Mouse (Mus musculus) CD4-positive naive resting alpha-beta T cell, adult 76 days (primary cell): ENCODE measurements around the gene Hoxb1. TPM values are rescaled to one million over a fixed set of nuclear protein-coding genes. Genes with fewer than 3 reads are reported as not detected.

Experiments used
- total RNA-seq: library from RNA; stranded (reverse); gene quantifications from one replicate; pipeline ENCODE4 v1.2.4, GENCODE M21; 2023

The Hoxb1 gene
- total RNA-seq, result not detected

GRCm38 (mm10) chr11:96365441-96366091, at the start of gene Hoxb1:
Gene Hoxb1, plus strand, starts transcription at chr11:96365752.

DNA sequence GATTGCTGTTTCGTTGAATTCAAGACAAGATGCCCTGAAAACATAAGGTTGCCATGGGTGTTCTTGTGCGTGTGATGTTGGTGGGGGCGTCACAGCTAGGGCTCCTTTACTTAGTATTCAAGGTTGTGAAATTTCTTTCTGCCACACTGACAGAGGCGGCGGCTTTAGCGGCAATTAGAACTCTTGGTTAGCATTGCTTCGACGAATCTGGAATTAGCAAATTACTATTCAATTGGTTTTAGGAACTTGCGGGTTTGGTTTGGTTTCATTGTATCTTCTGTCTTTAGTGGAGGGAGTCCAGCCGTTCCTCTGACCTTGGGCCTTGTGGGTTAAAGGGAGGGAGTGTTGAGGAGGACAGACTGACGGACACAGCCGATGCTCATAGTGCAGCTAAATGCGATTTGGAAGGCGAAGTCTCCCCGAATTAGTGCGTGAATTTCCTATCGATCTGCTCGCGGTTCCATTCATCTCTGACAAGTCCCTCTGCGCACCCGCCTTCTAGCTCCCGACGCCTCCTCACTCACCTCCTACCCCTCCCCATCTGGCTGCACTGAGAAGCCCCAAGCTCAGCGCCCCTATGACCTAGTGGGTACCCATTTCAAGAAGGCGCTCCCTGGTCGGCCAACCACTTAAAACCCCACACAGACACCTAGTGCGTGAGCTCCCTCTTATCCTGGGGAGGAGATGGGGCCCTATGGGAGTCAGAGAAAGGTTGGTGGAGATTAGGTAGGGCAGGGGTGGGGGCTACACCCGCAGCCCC, 47.8 kb upstream of the Hoxb1 start, which contains the start of gene Hoxb4:
Hoxb4 (plus strand) TSS at position 660 of the 760 bp plus-strand sequence.

DNA sequence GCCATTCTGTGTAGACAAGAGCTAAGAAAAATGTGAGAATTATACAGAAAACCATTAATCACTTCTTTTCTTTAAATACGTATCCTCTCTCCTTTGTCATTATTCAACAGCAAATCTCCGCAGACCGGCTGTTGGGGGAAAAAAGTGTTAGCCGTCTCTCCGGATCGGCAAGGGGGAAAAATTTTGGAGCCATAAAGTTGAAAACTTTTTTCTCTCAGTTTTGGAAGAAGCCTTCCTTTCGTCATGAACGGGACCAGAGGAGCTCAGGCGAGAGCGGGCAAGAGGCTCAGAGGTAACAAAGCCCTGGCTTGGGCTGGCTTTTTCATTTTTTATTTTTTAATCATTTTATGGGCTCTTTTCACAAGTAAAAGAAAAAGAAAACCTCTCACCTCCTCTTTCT, 42.4 kb upstream of the Hoxb1 start, which contains the start of gene Hoxb3:
Hoxb3 (plus strand) TSS at position 173 of the 400 bp plus-strand sequence.

DNA sequence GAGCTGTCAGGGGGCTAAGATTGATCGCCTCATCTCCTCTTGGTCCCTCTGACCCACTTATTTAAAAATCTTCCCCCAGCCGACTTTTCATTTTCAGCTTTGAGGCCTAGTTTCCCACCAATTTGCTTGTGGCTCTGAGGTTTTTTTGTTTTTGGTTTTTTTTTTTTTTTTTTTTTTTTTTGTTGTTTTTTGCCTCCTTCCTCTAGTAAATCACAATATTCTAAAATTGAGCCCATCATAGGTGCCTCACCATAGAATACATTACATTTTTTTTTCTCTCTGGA, 15.3 kb upstream of the Hoxb1 start, which contains the start of gene Hoxb2:
Hoxb2 (plus strand) TSS at position 185 of the 284 bp plus-strand sequence.

Other genes starting within 250 kb of the Hoxb1 start
- gene Ttll6, start 232.0 kb upstream of the Hoxb1 start, total RNA-seq, result not detected
- not detected for gene Hoxb13, start 171.4 kb upstream of the Hoxb1 start, total RNA-seq
- gene Hoxb9, start 94.3 kb upstream of the Hoxb1 start, total RNA-seq, result not detected
- gene Hoxb8, start 83.8 kb upstream of the Hoxb1 start, total RNA-seq, result not detected
- not detected for gene Hoxb7, start 79.1 kb upstream of the Hoxb1 start, total RNA-seq
- gene Hoxb6, start 73.3 kb upstream of the Hoxb1 start, total RNA-seq, result not detected
- gene Hoxb5, start 62.4 kb upstream of the Hoxb1 start, total RNA-seq, result not detected
- 0.59 TPM for gene Hoxb4, start 47.5 kb upstream of the Hoxb1 start, total RNA-seq
- gene Hoxb3, start 42.4 kb upstream of the Hoxb1 start, total RNA-seq, result not detected
- gene Hoxb2, start 15.2 kb upstream of the Hoxb1 start, total RNA-seq, result not detected
- 420 TPM for gene Skap1, start 98.8 kb downstream of the Hoxb1 start, total RNA-seq